Mouse (Mus musculus) liver, adult 2 months (tissue): ENCODE data around the gene Ddx31. TPM values are rescaled to one million over a fixed set of nuclear protein-coding genes. Genes with fewer than 3 reads are reported as not detected.

Experiments
- DNase-seq: peaks from one replicate; pipeline ENCODE4 v3.0.0-alpha.2; 2011; ENCODE audit warnings: low read depth, low spot score; ENCODE audit errors: extremely low read depth
- H3K27ac ChIP-seq: fragments of 200-500 bp; replicated peaks from 2 replicates; pipeline ENCODE4 v1.5.1; 2012; ENCODE audit warnings: low read depth, mild to moderate bottlenecking, control low read depth, inconsistent platforms, low read length; ENCODE audit not compliant: insufficient read depth
- H3K27me3 ChIP-seq: fragments of 200-500 bp; 2 replicates; pipeline ENCODE4 v1.6.1; 2012; ENCODE audit warnings: mild to moderate bottlenecking, moderate library complexity, low read length, inconsistent platforms; ENCODE audit not compliant: control insufficient read depth, insufficient read depth
- H3K36me3 ChIP-seq: fragments of 200-500 bp; 2 replicates; pipeline ENCODE4 v1.6.1; 2012; ENCODE audit warnings: low read length, inconsistent platforms; ENCODE audit not compliant: control insufficient read depth, insufficient read depth
- H3K4me1 ChIP-seq: fragments of 200-500 bp; 2 replicates; pipeline ENCODE4 v1.6.1; 2011; ENCODE audit warnings: low read length; ENCODE audit not compliant: control insufficient read depth, insufficient read depth
- H3K4me3 ChIP-seq: fragments of 200-500 bp; 2 replicates; pipeline ENCODE4 v1.5.1; 2011; ENCODE audit warnings: low read depth, mild to moderate bottlenecking, control low read depth, low read length, moderate library complexity; ENCODE audit not compliant: insufficient read depth
- H3K79me2 ChIP-seq: fragments of 200-500 bp; 2 replicates; pipeline ENCODE4 v1.6.1; 2012; ENCODE audit warnings: inconsistent platforms, mild to moderate bottlenecking, low read length, moderate library complexity; ENCODE audit not compliant: control insufficient read depth, insufficient read depth
- H3K9ac ChIP-seq: fragments of 200-500 bp; 2 replicates; pipeline ENCODE4 v1.6.1; 2012; ENCODE audit warnings: low read depth, mild to moderate bottlenecking, control low read depth, inconsistent platforms, low read length
- CTCF ChIP-seq: fragments of 200-500 bp; IDR thresholded peaks from 2 replicates; pipeline ENCODE4 v1.5.1; 2011; ENCODE audit warnings: low read depth, low read length, control low read depth
- POLR2A ChIP-seq: fragments of 200-500 bp; IDR thresholded peaks from 2 replicates; pipeline ENCODE4 v1.6.1; 2011; ENCODE audit warnings: low read length, control low read depth; ENCODE audit not compliant: insufficient read depth; ENCODE audit errors: extremely low read depth
- WGBS: fragments of 180-500 bp; shearing (Covaris S2); methylation state at CpG from one replicate; pipeline ENCODE4 v1.1.7; 2018; 5-methylcytosine and 5-hydroxymethylcytosine counted together
- polyA plus RNA-seq: library from polyadenylated mRNA; depleted of rRNA; stranded (reverse); fragments of >200 nt; gene quantifications from 2 replicates; pipeline ENCODE4 v1.2.3, GENCODE M21; 2012
- total RNA-seq: library from RNA; depleted of rRNA; stranded (reverse); fragments of >200 nt; gene quantifications from 2 replicates; pipeline ENCODE4 v1.2.3, GENCODE M21; 2014

Ddx31 gene
- total and polyA plus RNA-seq, 2 experiments, result 2.5 to 4.2 TPM

DNA sequence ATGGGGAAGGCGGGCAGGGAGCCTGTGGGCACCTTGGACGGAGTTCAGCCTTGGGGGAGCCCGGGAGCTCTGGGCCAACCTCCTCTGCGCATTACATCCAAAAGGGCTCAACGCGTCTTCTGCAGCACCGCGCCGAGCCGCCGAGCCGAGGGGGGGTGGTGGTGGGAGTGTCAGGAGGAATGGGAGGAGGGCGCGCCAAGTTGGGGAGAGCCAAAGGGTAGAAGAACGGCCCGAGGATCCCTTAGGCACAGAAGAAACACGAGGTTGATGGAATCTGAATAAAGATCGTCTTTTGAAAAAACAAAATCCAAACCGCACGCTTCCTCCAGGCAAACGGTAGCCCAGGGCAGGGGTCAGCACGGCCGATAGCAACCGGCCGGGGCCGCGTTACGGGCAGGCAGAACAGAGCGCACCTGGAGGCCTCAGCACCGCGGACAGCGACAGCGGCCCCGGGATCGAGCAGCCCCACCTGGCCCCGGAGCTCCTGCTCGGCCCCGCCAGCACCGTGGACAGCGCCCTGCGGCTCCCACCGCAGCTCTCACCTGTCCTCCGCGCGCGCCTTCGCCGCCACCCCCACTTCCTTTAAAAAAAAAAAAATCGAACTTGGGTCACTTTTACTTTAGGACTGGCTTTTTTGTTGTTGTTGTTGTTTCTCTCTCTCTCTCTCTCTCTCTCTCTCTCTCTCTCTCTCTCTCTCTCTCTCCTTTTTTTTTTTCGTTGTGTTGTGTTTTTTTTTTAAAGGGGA lies 75.7 kb downstream of the Ddx31 start:
- Histone ChIP-seq H3K9ac (no peak overlapping the region), H3K27ac (no peak overlapping the region), H3K4me1 (no peaks in the 10 kb centered on the region), H3K4me3 (no peak overlapping the region), H3K27me3 (peaks cover 52% of the 10 kb centered on the region), H3K79me2 (no peaks in the 10 kb centered on the region), H3K36me3 (no peaks in the 10 kb centered on the region)
- TF ChIP-seq CTCF, result no peak
- no peak for TF ChIP-seq POLR2A
- no peak for DNase-seq
- WGBS, result 4% methylated on average over 46 of the region's 50 CpGs

- WGBS, result 6% methylated on average over 18 of the region's 18 CpGs
- TF ChIP-seq POLR2A (no peak), CTCF (no peak)
- peaks cover 47% of the 10 kb centered on the region for H3K27me3 ChIP-seq
- no peaks in the 10 kb centered on the region for H3K36me3 ChIP-seq
- H3K4me1 ChIP-seq, result no peaks in the 10 kb centered on the region
- H3K9ac ChIP-seq, result no peak within 1 kb of the TSS
- H3K79me2 ChIP-seq, result no peaks in the 10 kb centered on the region
- H3K4me3 ChIP-seq, result no peak within 1 kb of the TSS
- no peak for DNase-seq
- H3K27ac ChIP-seq, result no peak within 1 kb of the TSS
Observed at GRCm38 (mm10) chr2:28916513-28916865, 76.3 kb downstream of the Ddx31 start, which contains the start of gene Barhl1. Gene Barhl1 (minus strand): TSS chr2:28916668.

DNA sequence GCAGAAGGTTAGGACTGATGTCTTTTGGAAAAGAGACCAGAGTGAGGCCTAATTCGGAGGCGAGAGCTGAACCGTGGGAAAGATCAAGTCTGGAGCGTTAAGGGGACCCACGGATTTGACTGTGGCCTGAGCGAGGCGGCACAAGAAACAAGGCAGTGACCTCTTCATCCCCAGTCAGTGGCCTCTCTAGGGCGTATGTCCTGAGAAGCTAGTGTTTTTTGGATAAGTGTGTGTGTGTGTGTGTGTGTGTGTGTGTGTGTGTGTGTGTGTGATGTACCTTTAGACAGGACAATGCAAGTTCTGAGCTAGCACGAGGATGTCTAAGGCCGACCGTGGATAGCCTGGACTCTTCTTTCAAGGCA lies 76.9 kb downstream of the Ddx31 start:
- no peaks in the 10 kb centered on the region for H3K4me1 ChIP-seq
- H3K27ac ChIP-seq, result no peak overlapping the region
- no peaks in the 10 kb centered on the region for H3K36me3 ChIP-seq
- peaks cover 40% of the 10 kb centered on the region for H3K27me3 ChIP-seq
- TF ChIP-seq CTCF (no peak), POLR2A (no peak)
- WGBS, result 20% methylated on average over 11 of the region's 11 CpGs
- no peak overlapping the region for H3K9ac ChIP-seq
- H3K79me2 ChIP-seq, result no peaks in the 10 kb centered on the region
- H3K4me3 ChIP-seq, result no peak overlapping the region
- DNase-seq, result no peak

DNA sequence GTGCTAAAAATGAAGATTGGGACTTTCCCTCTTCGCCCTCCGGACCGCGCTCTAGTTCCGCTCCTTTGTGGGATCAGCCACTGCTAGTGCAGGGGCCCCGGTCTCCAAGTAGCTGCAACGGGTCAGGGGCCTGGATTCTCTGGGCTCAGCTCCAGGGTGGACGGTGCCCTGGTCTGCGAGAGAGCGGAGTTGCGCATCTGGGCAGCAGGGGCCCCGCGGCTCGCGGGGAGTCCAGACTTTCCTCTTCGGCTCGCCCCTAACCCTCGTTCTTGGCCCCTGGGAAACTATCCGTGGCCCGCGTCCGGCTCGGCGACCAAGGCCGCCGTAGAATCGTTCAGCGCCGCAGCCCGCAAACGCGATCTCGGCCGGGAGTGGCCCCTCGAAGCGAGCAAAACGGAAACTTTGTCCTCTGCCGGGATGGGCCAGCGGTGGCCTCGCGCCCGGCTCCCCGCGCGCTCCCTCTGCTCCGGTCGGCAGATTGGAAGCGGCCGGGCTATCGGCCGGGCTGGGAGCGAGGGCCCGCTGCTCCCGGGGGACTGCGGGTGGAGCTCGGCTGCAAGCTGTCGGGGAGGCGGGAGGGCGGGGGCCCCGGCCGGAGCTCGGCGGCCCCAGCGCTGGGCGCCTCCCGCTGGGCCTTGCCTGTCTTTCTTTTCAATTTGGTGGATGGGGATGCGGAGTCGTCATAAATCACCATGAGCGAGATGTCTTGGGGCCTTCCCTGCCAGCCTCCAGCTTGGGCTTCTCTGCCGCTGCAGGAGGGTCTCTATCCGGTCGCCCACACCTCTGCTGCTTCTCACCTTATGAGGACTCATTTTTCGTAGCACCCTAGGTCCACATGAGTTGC lies 77.5 kb downstream of the Ddx31 start:
- peaks cover 40% of the 10 kb centered on the region for H3K27me3 ChIP-seq
- no peak for DNase-seq
- TF ChIP-seq CTCF (no peak), POLR2A (no peak)
- H3K79me2 ChIP-seq, result no peaks in the 10 kb centered on the region
- H3K4me1 ChIP-seq, result no peaks in the 10 kb centered on the region
- no peak overlapping the region for H3K4me3 ChIP-seq
- no peak overlapping the region for H3K27ac ChIP-seq
- H3K9ac ChIP-seq, result no peak overlapping the region
- no peaks in the 10 kb centered on the region for H3K36me3 ChIP-seq
- WGBS, result 3% methylated on average over 73 of the region's 73 CpGs

- H3K4me1 ChIP-seq, result no peaks in the 10 kb centered on the region
- H3K4me3 ChIP-seq, result no peak overlapping the region
- no peak for DNase-seq
- no peak for TF ChIP-seq CTCF
- TF ChIP-seq POLR2A, result no peak
- peaks cover 37% of the 10 kb centered on the region for H3K27me3 ChIP-seq
- no peak overlapping the region for H3K27ac ChIP-seq
- H3K9ac ChIP-seq, result no peak overlapping the region
- no peaks in the 10 kb centered on the region for H3K79me2 ChIP-seq
- no peaks in the 10 kb centered on the region for H3K36me3 ChIP-seq
- WGBS, result 11% methylated on average over 4 of the region's 4 CpGs
Observed at GRCm38 (mm10) chr2:28919001-28919400, 78.8 kb downstream of the Ddx31 start.

GRCm38 (mm10) chr2:28923912-28924311 lies 83.7 kb downstream of the Ddx31 start:
- H3K27ac ChIP-seq, result no peak overlapping the region
- H3K9ac ChIP-seq, result no peak overlapping the region
- H3K4me1 ChIP-seq, result no peaks in the 10 kb centered on the region
- TF ChIP-seq POLR2A (no peak), CTCF (peak; percentile 97)
- H3K36me3 ChIP-seq, result no peaks in the 10 kb centered on the region
- WGBS, result 2% methylated on average over 4 of the region's 4 CpGs
- DNase-seq, result peak; percentile 36
- no peaks in the 10 kb centered on the region for H3K79me2 ChIP-seq
- H3K27me3 ChIP-seq, result peaks cover 4% of the 10 kb centered on the region; the same call in 1 of the 2 replicates
- H3K4me3 ChIP-seq, result no peak overlapping the region
